Mouse (Mus musculus): ENCODE results near the gene Phgr1.
A peak's percentile ranks its signal among the peaks of the same experiment; 100 is the strongest.

Phgr1 gene

DNA sequence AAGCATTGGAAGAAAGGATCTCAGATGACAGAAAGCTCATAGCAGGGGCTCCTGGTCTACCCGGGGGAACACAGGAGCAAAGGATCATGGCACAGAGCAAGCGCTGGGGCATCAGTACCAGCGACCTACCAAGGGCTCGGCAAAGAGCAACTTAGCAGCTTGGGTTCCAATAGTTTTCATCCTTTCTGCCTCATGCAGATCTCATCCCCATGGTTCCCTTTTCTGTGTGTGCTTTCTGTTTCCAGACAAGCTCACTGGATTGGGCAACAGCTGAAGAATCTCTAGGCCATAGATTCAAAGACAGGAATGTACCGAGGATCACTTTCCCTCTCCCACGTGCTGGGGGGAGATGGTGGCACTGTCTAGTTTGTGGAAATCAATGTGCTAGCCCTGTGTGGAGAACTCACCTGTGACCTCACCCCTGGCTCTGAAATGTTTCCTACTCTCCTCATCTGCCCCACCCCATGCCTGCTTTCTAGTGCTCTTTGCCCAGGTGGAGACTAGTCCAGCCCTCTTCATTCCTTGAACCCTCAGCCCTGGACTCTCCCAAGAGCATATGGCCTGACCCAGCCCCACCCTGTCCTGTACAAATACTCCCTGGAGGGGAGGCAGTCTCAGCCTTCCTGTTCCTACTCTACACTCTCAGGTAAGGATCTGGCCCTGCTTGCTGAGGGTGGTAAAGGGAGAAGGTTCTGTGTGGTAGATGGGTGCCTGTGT lies at the start of gene Phgr1:
TSS of gene Phgr1 (plus strand) at position 612 of the 717 bp plus-strand sequence.
- DNase-seq (ENCODE audit: low spot score) = peak; percentile 18

- DNase-seq (ENCODE audit: low spot score) = no peak
Observed at GRCm38 (mm10) chr2:118723693-118724486, 48.7 kb upstream of the Phgr1 start.

DNA sequence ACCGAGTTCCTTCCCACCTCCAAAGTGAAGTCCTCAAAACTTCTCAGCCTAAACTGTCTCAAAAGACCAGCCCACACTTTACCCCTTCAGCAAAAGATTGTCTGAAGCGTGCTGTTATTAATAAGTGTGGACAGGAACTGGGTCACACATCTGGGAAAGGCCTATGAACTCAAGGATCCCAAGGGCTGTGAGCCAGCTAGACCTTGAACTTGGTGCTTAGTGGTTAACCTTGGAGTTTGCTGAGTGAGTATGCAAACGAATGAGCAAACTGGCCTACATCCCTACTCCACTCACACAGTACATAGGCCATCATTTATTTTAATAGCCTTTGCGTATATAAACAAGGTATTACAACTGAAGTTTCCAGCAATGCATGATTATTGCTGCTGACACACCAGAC lies 47.1 kb upstream of the Phgr1 start:
- DNase-seq (ENCODE audit: low spot score) = no peak

DNA sequence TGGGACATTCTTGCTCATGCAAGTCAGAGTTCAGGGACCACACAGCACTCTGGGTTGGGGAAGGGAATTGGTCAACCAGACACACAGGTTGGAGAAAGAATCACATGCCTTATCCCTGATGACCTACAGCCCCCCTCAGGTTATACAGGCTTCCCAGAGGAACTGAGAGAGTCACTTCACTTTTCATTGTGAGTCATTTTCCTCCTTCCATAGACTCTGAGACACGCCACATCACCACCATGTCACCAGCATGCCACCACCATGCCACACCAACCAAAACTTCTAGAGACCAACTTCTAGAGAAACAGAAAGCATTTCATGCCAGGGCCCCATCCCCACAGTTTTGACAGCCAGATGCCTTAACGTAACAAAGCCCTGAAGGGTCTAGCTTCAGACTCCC lies 45.7 kb upstream of the Phgr1 start:
- DNase-seq (ENCODE audit: low spot score) = no peak

DNA sequence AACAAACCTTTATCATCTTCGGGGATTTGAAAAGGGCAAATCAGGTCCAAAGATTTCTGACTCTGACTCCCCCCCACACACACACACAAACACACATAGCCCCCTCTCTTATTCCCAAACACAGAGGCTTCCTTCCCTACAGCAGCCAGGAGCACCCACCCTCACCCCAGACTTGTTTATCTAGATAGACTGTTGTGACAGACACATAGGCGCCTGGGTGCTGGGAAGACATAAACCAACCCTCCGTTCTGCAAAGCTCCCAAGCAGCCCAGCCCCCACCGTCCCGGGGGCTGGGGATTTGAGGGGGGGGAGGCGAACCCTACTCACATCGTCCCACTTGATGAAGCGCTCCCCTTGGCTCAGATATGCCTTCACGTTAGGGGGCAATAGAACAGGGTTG lies 44.7 kb upstream of the Phgr1 start:
- DNase-seq (ENCODE audit: low spot score) = no peak

- no peak for DNase-seq (ENCODE audit: low spot score)
Observed at GRCm38 (mm10) chr2:118728337-118728736, 44.2 kb upstream of the Phgr1 start, which contains the start of gene Plcb2. Gene Plcb2, minus strand, starts transcription at chr2:118728438.

DNA sequence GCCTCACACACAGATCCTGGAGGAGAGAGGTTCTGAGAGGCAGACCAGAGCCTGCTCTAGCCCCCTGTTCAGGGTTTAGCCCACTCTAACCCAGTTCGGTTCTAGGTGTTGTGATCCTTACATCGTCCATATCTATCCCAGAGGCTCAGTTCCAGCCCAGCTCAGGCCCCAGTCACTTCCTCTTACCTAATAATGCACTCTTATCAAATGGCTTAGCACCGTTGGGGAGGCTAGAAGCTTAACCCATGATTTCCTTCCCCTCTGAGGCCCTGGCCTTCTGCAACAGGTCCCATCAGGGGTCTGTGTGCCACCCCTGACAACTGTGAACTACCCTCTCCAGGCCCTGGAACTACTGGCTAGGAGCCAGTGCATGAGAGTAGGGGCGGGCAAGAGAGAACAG lies 43.4 kb upstream of the Phgr1 start:
- DNase-seq (ENCODE audit: low spot score) = no peak

- no peak for DNase-seq (ENCODE audit: low spot score)
Observed at GRCm38 (mm10) chr2:118729816-118730621, 42.5 kb upstream of the Phgr1 start.

GRCm38 (mm10) chr2:118730622-118730915 lies 42.0 kb upstream of the Phgr1 start:
- DNase-seq (ENCODE audit: low spot score) = peak; percentile 59

DNA sequence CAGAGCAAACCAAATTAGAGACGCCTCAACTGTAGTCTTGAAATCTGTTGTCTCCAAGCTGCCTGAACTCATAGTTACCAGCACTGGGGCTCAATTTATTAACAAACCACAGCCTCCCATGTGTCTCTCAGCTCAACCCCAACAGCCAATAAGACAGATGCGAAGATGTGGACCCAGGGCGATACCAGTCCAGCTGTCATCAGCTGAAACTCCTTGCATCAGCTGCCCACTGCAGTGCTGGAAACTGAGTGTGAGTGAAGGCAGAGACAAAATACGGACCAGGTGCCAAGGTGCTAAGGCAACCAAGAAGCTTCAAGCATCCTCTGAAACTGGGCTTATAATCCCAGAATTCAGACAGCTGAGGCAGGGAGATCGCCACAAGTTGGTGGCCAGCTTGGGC lies 40.6 kb upstream of the Phgr1 start:
- no peak for DNase-seq (ENCODE audit: low spot score)

GRCm38 (mm10) chr2:118733341-118733740 lies 39.2 kb upstream of the Phgr1 start:
- no peak for DNase-seq (ENCODE audit: low spot score)

DNA sequence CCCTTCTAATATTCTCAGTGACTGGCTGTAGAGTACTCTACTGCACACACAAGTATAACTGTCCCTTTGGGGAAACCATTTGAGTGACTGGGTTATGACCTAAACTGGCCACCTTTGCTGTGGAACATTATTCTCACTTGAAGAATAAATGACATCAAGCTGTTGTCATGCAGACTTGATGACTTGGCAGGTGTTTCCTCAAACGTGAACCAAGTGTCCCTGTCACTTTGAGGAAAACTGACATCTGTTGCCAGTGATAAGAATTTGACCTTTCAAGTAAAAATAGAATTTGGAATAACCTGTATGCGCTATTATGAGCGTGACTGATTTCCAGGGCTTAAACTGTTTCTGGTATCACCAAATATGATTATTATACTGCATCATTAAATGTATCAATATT lies 32.2 kb upstream of the Phgr1 start:
- no peak for DNase-seq (ENCODE audit: low spot score)

DNA sequence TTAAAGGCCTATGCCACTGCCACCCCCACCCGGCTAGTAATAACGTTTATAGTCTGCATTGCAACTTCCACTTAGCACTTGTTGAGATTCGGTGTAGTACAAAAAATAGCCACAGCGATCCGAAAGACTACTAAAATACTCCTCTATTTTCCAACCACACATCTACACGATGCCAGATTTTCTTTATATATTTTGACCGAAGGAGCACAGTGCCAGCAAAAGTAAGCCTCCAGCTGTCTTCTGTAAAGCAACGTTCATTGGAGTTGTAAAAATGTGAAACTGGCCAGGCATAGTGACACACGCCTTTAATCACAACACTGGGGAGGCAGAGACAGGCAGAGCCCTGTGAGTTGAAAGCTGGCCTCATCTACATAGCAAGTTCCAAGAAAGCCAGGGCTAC lies 31.4 kb upstream of the Phgr1 start:
- no peak for DNase-seq (ENCODE audit: low spot score)

GRCm38 (mm10) chr2:118743261-118743943 lies 29.2 kb upstream of the Phgr1 start:
- peak; percentile 75 for DNase-seq (ENCODE audit: low spot score)

DNA sequence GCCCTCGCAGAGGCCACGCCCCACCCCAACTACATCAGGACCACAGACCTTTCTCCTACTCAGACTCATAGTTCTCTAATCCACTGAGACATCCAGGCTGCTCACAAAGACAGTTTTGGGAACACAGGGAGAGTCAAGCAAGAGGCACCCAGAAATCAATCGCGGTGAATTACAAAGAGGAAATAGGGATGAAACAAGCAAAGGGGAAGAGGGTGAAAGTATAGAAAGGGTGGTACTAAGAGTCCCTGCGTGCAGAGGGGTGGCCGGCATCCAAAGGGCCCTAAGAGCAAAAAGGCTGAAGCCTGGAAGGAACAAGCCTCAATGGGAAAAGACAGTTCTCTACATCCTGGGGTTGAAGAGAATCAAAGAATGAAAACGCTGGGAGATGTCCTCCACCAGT lies 27.9 kb upstream of the Phgr1 start:
- DNase-seq (ENCODE audit: low spot score) = no peak

GRCm38 (mm10) chr2:118745232-118745884 lies 27.2 kb upstream of the Phgr1 start, which contains the start of gene Inafm2:
Gene Inafm2, plus strand, starts transcription at chr2:118745758.
- peak; percentile 84 for DNase-seq (ENCODE audit: low spot score)

- DNase-seq (ENCODE audit: low spot score) = no peak
Observed at GRCm38 (mm10) chr2:118745915-118746901, 26.4 kb upstream of the Phgr1 start.

DNA sequence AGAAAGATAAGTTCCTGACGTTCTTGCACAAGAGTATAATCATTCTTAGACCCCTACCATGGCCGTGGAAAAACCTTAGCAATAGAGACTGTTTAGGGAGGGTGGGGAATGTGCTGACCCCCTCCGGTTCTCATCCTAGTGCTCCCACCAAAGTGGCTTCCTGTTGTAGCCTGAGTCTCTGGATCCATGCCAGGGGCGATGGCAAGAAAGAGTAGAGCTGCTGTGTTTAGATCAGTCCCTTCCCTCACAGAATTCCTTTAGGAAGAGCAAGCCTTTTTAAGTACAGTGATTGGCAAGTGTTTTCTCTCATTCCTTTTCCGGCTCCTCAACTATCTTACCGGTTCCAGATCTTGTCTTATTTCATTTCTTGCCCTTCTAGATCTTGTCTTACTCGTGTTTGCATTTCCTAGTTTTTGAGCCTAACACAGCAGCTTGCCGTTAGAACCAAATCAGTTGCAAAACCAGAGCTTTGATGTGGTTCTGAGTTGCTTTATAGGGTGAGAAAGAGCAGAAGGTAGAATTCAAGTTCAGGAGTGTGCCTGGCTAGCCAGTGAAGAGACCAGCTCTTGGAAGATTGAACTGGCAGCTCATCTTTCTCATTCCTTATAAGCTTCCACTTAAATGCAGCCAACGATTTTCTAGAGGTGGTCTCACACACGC lies 25.1 kb upstream of the Phgr1 start:
- DNase-seq (ENCODE audit: low spot score) = peak; percentile 64

- DNase-seq (ENCODE audit: low spot score) = no peak
Observed at GRCm38 (mm10) chr2:118749341-118749884, 23.2 kb upstream of the Phgr1 start.
